Mouse (Mus musculus): ENCODE results near the gene Fam205a3. TPM values are rescaled to one million over a fixed set of nuclear protein-coding genes. Genes with fewer than 3 reads are reported as not detected.
"Not testable (repeated sequence)": the region's sequence is repeated elsewhere in the genome, so short reads cannot be mapped to it uniquely, and the experiment has no call there.

Fam205a3 gene
- total RNA-seq (2021): not detected
- long read RNA-seq: 0 reads

- not testable (repeated sequence) for DNase-seq (ENCODE audit: low spot score in 2 of 2)
Observed at GRCm38 (mm10) chr4:42318034-42318433, at the start of gene Fam205a3. Fam205a3 (plus strand) TSS chr4:42318334.

GRCm38 (mm10) chr4:42293967-42294366 lies 24.2 kb upstream of the Fam205a3 start, which contains the start of gene Gm21953:
Gm21953 (plus strand) TSS chr4:42294267.
- DNase-seq (ENCODE audit: low spot score in 2 of 2): not testable (repeated sequence)

Other genes with a start within 250 kb of the Fam205a3 start
- gene Gm3893, start 227.1 kb upstream of the Fam205a3 start, total RNA-seq (2021): not detected
- 10 to 100 TPM; 13.7 to 13.9 TPM for gene Gm13304, start 203.5 kb upstream of the Fam205a3 start, total RNA-seq (2021)
- gene Gm13306, start 164.9 kb upstream of the Fam205a3 start, total RNA-seq (2021): 10 to 100 TPM in 1 of 2 experiments, 1 to 10 TPM in 1; 8.8 to 16.0 TPM
- 1 to 10 TPM; 1.1 to 2.9 TPM for gene Gm13305, start 149.7 kb upstream of the Fam205a3 start, total RNA-seq (2021)
- gene Gm10600, start 77.7 kb upstream of the Fam205a3 start, total RNA-seq (2021): 1 to 10 TPM; 4.5 to 5.3 TPM
- not detected for gene Ccl21b, start 62.6 kb upstream of the Fam205a3 start, total RNA-seq (2021)
- not detected for gene Gm21953, start 24.1 kb upstream of the Fam205a3 start, total RNA-seq (2021)
- not detected for gene Gm21586, start 121.0 kb downstream of the Fam205a3 start, total RNA-seq (2021)
- gene Gm2163, start 148.4 kb downstream of the Fam205a3 start, total RNA-seq (2021): 1 to 10 TPM; 2.3 to 2.5 TPM
- gene Fam205a2, start 209.8 kb downstream of the Fam205a3 start, total RNA-seq (2021): not detected

Data from layer of hippocampus, postnatal 10 days (tissue).